Mouse (Mus musculus) frontal cortex, adult (tissue): ENCODE measurements around the gene Mark1.

ENCODE experiments used
- ATAC-seq: cut with Nextera tagmentation; 2 replicates; pipeline ENCODE4 v1.9.2; 2017; ENCODE audit warnings: mild to moderate bottlenecking, moderate library complexity, mixed read lengths; ENCODE audit not compliant: low TSS enrichment

Gene Mark1

DNA sequence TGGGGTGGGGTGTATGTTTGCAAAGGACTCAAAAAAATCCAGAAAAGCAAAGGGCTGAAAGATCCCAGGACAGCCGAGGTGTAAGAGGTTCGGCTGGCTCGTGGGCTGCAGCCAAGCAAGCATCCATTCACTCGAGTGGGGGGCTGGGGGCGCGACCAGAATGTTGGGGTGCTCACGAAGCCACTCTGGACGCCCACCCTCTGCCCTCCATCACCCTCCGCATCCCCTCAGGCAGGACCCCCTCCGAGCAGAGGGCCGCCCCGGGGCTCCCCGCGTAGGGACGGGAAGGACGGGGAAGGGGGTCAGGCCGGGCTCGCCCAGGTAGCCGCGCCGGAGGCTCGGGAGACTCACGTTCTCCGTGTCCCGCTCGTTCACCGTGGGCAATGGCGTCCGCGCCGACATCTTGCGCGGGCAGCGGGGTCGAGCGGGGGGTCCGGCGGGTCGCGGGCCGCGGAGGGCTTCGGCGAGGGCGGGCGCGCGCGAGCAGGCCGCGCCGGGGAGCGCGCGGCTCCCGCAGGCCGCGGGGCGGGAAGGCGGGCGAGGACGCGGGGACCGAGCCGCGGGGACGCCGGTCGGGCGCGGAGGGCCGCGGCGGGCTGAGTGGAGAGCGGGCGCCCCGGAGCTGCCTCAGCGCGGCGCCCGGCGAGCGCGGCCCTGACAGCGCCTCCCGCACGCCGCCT, at the start of gene Mark1:
Gene Mark1, minus strand, starts transcription at position 500 of the 680 bp plus-strand sequence.
- peak; percentile 29 for ATAC-seq

GRCm38 (mm10) chr1:185047516-185048247, 48.3 kb upstream of the Mark1 start:
- ATAC-seq, result no peak

DNA sequence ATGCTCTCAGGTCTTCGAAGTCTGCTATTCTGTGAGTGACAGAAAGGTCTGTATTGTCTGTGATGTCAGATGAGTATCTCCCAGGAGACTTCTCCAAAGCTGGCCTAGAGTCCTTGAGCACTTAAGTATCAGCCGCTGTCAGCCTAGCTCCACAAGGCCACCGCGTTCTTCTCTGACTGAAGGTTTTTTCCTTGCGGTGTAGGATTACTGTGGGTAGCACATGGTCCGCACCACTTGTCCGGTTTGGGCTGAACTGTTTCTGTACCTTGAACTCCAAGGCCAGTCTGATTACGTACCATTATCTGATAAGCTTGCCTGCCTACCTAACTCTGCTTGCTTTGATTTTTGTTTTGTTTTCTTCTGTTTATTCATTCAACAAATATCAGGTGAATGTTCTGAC, 47.1 kb upstream of the Mark1 start:
- ATAC-seq, result no peak

GRCm38 (mm10) chr1:185038183-185038686, 38.9 kb upstream of the Mark1 start:
- ATAC-seq, result no peak

GRCm38 (mm10) chr1:185030565-185030964, 31.2 kb upstream of the Mark1 start:
- peak; percentile 80 for ATAC-seq

- ATAC-seq, result no peak
These were observed 21.2 kb upstream of the Mark1 start for GRCm38 (mm10) chr1:185020429-185021168.

GRCm38 (mm10) chr1:185012566-185012965, 13.2 kb upstream of the Mark1 start:
- ATAC-seq, result no peak

- ATAC-seq, result no peak
These were observed 7.7 kb upstream of the Mark1 start for GRCm38 (mm10) chr1:185007066-185007465.

DNA sequence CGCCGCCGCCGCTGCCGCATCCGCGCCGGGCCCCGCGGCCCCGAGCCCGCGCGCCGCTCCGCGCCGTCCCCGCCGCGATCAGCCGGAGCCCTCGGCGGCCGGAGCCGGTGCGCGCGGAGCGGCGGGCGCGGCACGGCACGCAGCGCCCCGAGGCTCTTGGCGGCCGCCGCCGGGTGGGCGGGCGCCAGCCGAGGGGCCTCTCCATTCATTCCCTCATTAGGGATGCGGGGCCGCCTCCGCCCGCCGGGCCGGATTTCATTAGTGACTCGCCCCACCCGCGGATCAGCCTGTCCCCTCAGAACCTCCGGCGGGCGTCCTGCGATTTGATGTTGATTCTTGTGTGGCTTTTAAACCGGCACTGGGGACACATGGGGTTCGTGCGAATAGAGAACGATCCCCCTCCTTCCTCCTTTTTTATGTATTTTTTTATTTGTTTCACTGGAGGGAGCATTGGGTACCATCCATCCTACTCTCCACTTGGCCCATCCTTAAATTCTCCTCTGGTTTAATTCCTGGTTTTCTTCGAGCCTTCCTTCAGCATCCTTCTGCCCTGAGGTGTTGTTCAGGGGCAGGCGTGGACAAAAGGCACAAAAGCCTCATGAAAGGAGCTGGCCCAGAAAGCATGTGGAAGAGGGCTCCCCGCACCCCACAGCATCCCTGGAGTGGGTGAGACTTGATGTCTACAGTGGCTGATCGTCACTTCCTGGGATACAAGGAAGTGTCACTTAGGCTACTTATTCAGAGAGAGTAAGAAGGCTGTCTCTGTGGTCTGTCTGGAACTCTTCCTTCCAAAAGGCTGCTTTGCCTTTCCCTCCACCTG, 620 bp upstream of the Mark1 start:
- ATAC-seq, result peak; percentile 77

DNA sequence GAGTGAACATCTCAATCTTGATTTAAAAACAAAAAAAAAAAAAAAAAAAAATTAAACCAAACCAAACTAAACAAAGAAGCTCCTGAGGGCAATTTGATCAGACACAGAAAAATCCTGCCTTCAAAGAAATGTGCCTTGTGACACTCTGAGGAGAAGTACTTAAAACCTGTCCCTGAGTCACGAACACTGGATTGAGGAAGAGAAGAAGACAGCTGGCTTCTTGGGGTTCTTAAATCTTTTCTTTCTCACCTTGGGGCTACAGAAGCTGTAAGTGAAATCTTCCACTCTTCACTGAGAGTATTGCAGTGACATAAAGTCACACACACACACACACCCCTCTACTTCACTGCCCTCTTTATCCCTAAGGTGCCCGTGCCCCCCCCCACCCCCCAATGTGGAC, 739 bp downstream of the Mark1 start:
- no peak for ATAC-seq

- no peak for ATAC-seq
These were observed 1.2 kb downstream of the Mark1 start for GRCm38 (mm10) chr1:184998161-184998560.

GRCm38 (mm10) chr1:184997466-184997865, 1.9 kb downstream of the Mark1 start:
- no peak for ATAC-seq

- no peak for ATAC-seq
These were observed 4.0 kb downstream of the Mark1 start for GRCm38 (mm10) chr1:184995335-184995734.

DNA sequence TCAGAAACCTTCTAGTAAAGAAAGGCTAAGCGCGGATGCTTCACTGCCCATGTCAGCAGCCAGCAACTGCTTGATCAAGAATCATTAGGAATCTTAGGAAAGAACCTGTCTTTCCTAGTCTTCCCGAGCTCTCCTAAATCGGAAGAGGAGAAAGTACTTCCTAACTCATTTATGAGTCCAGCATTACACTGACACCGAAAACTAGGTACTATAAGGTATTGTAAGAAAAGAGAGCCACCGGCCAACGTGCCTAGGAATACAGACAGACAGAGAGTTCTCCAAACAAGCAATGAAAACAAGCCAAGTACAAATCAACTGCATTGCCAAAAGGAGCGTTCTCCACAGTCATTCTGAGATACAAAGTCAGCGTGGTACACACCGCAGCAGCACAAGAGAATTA, 8.2 kb downstream of the Mark1 start:
- no peak for ATAC-seq

DNA sequence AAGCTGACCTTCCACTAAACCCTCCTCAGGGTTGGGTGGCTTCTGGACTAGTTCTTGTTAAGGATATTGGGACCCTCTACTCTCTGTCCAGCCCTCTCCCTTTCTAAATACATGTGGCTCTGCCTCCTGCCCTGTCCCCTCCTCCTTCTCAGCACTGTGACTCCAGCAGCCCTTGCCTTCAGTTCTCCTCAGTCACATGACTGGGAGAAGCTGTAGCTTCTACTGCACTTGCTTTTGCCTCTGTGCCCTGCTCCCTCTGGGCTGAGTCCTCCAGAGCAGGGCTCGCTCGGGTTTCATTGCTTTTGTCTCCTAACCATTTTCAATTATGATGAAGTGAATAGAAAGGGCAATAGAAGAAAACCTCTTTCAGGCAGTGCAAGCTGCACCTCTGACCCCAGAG, 12.6 kb downstream of the Mark1 start:
- peak; percentile 45; the same call in 1 of the 2 replicates for ATAC-seq

- ATAC-seq, result peak; percentile 90
These were observed 14.6 kb downstream of the Mark1 start for GRCm38 (mm10) chr1:184984723-184985122.

- no peak for ATAC-seq
These were observed 15.6 kb downstream of the Mark1 start for GRCm38 (mm10) chr1:184983751-184984150.

DNA sequence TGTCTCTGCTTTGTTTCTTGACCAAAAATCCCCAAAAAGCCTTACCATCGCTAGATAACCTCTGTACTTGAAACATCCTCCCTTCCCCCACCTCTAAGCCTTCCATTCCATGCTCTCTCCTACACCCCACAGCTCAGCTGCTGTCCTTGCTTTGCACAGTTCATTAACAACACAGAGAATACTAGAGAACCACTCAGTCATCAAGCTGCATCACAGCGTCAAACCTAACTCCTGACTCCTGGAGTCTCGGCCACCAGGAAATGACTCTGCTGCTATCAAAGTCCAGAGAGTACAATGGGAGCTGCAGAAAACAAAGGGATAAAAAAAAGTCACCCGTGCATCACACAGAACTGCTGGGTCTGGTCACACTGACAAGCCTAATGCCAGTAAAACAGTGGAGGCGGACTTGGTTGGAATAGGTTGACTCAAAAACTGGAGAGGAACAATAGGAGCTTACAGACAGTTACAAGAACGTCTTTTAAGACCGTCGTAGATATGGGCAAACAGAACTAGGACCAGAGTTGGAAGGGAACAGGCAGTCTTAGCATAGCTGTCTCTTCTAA, 27.1 kb downstream of the Mark1 start:
- no peak for ATAC-seq

- ATAC-seq, result peak; percentile 87
These were observed 30.0 kb downstream of the Mark1 start for GRCm38 (mm10) chr1:184969374-184969773.

DNA sequence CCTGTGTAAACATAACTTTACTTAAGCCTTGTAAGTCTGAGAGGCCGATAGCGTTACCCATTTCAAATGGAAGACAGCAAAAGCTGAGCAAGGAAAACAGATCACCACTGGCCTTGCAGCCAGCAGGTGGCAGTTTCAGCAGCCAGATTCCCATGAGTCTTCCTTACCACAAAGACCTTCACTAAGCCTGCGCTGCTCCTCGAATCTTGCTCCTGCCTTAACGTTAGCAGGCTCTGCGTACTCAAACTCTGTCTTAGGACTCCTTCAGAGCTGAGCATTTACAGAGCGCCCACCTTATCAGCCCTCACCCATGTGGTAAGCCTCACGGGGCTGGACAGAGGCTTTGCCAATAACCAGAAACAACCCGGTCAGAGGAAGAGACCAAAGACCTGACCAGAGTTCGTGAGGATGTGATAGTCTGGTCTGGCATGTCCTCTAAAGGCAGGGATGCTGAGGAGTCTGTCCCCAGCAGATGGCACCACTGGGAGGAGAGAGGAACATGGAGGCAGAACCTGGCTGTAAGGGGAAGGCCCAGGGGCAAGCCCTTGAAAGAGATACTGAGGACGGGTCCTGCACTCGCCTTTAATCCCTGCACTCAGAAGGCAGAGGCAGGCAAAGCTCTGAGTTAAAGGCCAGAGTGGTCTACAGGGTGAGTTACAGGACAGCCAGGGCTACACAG, 33.5 kb downstream of the Mark1 start:
- ATAC-seq, result peak; percentile 45
